Mouse (Mus musculus) heart, postnatal 25 days (tissue): Measurements from ENCODE around the gene Susd6. TPM values are rescaled to one million over a fixed set of nuclear protein-coding genes. Genes with fewer than 3 reads are reported as not detected.

Source experiments
- DNase-seq: peaks from one replicate; pipeline ENCODE4 v3.0.0; 2022; ENCODE audit warnings: low spot score
- intact Hi-C: fragments of 180-260 bp; cut with DNase I; formaldehyde crosslinking; loops from one replicate; pipeline ENCODE4 v1.15.1; 2025
- total RNA-seq, 2 experiments: library from RNA; stranded (reverse); gene quantifications; 2 replicates each; pipeline ENCODE4 v1.2.3; 2021

Susd6 gene
- total RNA-seq, result 10 to 100 TPM; 62.5 to 69.1 TPM

GRCm38 (mm10) chr12:80789849-80790694 is at the start of gene Susd6:
TSS of gene Susd6 (plus strand) at chr12:80790510.
- intact Hi-C loops, result loop anchor here (5.0 kb wide), 2 partner anchors 42 to 102 kb away; no protein-coding TSS in a partner anchor
- peak; percentile 97 for DNase-seq

- DNase-seq, result no peak
- intact Hi-C loops, result no loop called here
Measured at GRCm38 (mm10) chr12:80744614-80745013, 45.7 kb upstream of the Susd6 start.

- intact Hi-C loops, result no loop called here
- DNase-seq, result no peak
Measured at GRCm38 (mm10) chr12:80746031-80746813, 44.1 kb upstream of the Susd6 start.

- intact Hi-C loops, result no loop called here
Measured at GRCm38 (mm10) chr12:80751556-80751955, 38.8 kb upstream of the Susd6 start.

GRCm38 (mm10) chr12:80757751-80758558 is 32.4 kb upstream of the Susd6 start:
- intact Hi-C loops, result no loop called here

More at GRCm38 (mm10) chr12:80751556-80751955, 38.8 kb upstream of the Susd6 start:
- no peak for DNase-seq

GRCm38 (mm10) chr12:80758559-80759386 is 31.5 kb upstream of the Susd6 start:
- intact Hi-C loops, result no loop called here

More at GRCm38 (mm10) chr12:80757751-80758558, 32.4 kb upstream of the Susd6 start:
- peak; percentile 43 for DNase-seq

GRCm38 (mm10) chr12:80759387-80759712 is 31.0 kb upstream of the Susd6 start:
- no peak for DNase-seq
- intact Hi-C loops, result no loop called here

More at GRCm38 (mm10) chr12:80758559-80759386, 31.5 kb upstream of the Susd6 start:
- DNase-seq, result no peak

- peak; percentile 4 for DNase-seq
- intact Hi-C loops, result loop anchor here (2.0 to 10.0 kb wide), 2 partner anchors 31 to 605 kb away; no protein-coding TSS in a partner anchor
Measured at GRCm38 (mm10) chr12:80759713-80760395, 30.5 kb upstream of the Susd6 start.

- peak; percentile 11 for DNase-seq
- intact Hi-C loops, result loop anchor here (2.0 to 10.0 kb wide), 2 partner anchors 32 to 606 kb away; no protein-coding TSS in a partner anchor
Measured at GRCm38 (mm10) chr12:80760396-80760801, 29.9 kb upstream of the Susd6 start, which contains the start of gene Ccdc177. TSS of gene Ccdc177 (minus strand) at chr12:80760687.

GRCm38 (mm10) chr12:80762982-80763381 is 27.3 kb upstream of the Susd6 start:
- intact Hi-C loops, result loop anchor here (10.0 kb wide), 1 partner anchor 608 kb away; no protein-coding TSS in a partner anchor
- DNase-seq, result no peak

GRCm38 (mm10) chr12:80764116-80764515 is 26.2 kb upstream of the Susd6 start:
- intact Hi-C loops, result loop anchor here (10.0 kb wide), 1 partner anchor 609 kb away; no protein-coding TSS in a partner anchor
- DNase-seq, result no peak

GRCm38 (mm10) chr12:80769697-80770096 is 20.6 kb upstream of the Susd6 start:
- peak; percentile 43 for DNase-seq
- intact Hi-C loops, result loop anchor here (1.0 to 10.0 kb wide), 2 partner anchors 126 to 615 kb away; no protein-coding TSS in a partner anchor

- no peak for DNase-seq
- intact Hi-C loops, result no loop called here
Measured at GRCm38 (mm10) chr12:80774786-80775185, 15.5 kb upstream of the Susd6 start.

GRCm38 (mm10) chr12:80776046-80776634 is 14.2 kb upstream of the Susd6 start:
- no peak for DNase-seq
- intact Hi-C loops, result no loop called here

- intact Hi-C loops, result no loop called here
- DNase-seq, result no peak
Measured at GRCm38 (mm10) chr12:80778188-80778936, 11.9 kb upstream of the Susd6 start.

- DNase-seq, result no peak
- intact Hi-C loops, result no loop called here
Measured at GRCm38 (mm10) chr12:80779760-80780159, 10.6 kb upstream of the Susd6 start.

- intact Hi-C loops, result no loop called here
- DNase-seq, result no peak
Measured at GRCm38 (mm10) chr12:80782190-80782589, 8.1 kb upstream of the Susd6 start.
